Mouse (Mus musculus): Measurements from ENCODE around the gene Fam189a1. TPM values are rescaled to one million over a fixed set of nuclear protein-coding genes. Genes with fewer than 3 reads are reported as not detected.

The Fam189a1 gene
- total RNA-seq, 2 experiments from 2014 or later: 0.09 to 0.14 TPM

GRCm38 (mm10) chr7:64725967-64726695 is 430.2 kb downstream of the Fam189a1 start:
- DNase-seq: no peak

GRCm38 (mm10) chr7:64724409-64724808 is 432.0 kb downstream of the Fam189a1 start:
- DNase-seq: no peak

- DNase-seq: no peak
Measured at GRCm38 (mm10) chr7:64723313-64723712, 433.1 kb downstream of the Fam189a1 start.

GRCm38 (mm10) chr7:64716286-64716685 is 440.1 kb downstream of the Fam189a1 start:
- DNase-seq: no peak

GRCm38 (mm10) chr7:64709520-64710262 is 446.7 kb downstream of the Fam189a1 start:
- DNase-seq: no peak

- DNase-seq: no peak
Measured at GRCm38 (mm10) chr7:64708176-64708575, 448.2 kb downstream of the Fam189a1 start.

Small RNAs within 50 kb of the gene (microRNA-seq; reads per million reads assigned to microRNA genes)
- gene Gm25249: 0 reads per million in 2 experiments
